Mouse (Mus musculus) frontal cortex, postnatal 25 days (tissue): ENCODE results near the gene Atl1.

Source experiments
- DNase-seq, 2 experiments: peaks; one replicate each; pipeline ENCODE4 v3.0.0; 2022; ENCODE audit warnings: low spot score in 2 of 2

Atl1 gene

GRCm38 (mm10) chr12:69884053-69884452, 8.4 kb upstream of the Atl1 start:
- no peak for DNase-seq

- no peak for DNase-seq
Measured at GRCm38 (mm10) chr12:69885170-69885923, 7.1 kb upstream of the Atl1 start.

DNA sequence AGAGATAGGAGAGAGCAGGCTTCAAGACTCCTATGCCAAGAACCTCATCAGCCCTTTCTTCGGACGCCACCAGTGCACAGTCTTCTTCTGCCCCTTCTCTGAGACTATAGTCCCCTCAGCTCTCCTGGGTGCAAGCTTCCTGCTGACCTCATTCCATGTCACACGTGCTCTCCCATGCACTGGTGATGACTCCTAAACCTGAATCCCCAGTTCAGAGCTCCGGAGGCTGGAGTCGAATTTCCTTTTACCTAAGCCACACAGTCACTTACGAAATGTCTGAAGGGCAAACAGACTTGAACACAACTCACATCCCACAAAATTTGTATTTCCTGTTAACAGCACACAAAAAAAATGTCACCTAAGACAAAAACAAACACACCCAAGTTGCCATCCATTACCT, 4.6 kb upstream of the Atl1 start:
- no peak for DNase-seq

- no peak for DNase-seq
Measured at GRCm38 (mm10) chr12:69888345-69888744, 4.1 kb upstream of the Atl1 start.

- no peak for DNase-seq
Measured at GRCm38 (mm10) chr12:69890051-69890450, 2.4 kb upstream of the Atl1 start.

DNA sequence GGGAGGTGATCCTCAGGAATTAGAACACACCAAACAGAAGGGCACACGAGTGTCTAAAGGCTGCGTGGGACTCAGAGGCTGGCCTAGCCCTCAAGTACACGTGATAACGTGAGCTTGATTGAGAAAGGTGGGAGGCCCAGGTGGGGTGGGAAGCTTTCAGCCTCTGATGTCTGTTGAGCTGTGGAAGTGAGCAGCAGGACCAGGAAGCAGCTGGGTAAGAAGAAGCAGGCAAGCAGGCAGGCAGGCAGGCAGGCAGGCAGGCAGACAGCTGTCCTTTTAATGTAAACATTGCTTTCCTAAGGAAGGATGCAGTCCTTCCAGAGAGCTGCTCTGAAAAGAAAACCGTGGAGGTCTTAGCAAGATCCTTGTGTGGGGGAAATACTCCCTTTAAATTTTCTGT, 1.9 kb upstream of the Atl1 start:
- no peak for DNase-seq

- DNase-seq: no peak
Measured at GRCm38 (mm10) chr12:69891721-69892120, 693 bp upstream of the Atl1 start.

DNA sequence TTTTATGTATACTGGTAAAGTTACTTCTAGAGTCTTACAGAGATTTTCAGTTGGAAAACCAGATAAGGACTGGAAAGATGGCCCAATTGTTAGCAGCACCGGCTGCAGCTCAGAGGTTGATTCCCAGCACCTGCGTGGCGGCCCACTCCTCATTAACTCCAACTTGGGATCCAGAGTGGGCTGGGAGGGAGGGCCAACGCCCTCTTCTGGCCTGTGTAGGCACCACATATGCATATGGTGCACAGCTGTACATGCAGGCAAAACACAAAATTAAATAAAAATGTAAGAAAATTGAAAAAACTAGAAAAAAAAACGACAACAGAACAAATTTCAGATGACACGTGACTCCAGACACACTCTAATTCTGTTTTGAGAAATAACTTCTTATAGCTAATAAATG, 1.5 kb downstream of the Atl1 start:
- DNase-seq: no peak

DNA sequence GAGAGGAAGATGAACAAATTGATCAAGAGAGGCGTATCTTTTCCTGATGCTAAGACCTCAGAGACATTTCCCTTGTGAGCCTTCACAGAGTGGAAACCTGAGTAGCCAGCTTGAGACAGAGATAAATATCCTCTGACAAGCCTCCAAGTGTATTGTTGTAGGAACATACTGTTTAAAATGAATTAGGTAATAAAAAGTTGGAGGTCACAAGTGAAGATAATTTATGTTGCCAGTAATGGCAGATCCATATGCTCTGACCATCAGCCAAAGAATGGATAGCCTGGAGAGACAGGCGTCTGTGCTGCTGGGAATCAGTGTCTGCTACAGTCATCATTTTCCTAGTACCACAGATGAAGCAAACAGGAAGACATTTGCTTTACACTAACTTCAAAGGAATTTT, 2.6 kb downstream of the Atl1 start:
- DNase-seq: no peak

- DNase-seq: no peak
Measured at GRCm38 (mm10) chr12:69898119-69898518, 5.7 kb downstream of the Atl1 start.

GRCm38 (mm10) chr12:69904991-69905390, 12.6 kb downstream of the Atl1 start:
- DNase-seq: no peak

DNA sequence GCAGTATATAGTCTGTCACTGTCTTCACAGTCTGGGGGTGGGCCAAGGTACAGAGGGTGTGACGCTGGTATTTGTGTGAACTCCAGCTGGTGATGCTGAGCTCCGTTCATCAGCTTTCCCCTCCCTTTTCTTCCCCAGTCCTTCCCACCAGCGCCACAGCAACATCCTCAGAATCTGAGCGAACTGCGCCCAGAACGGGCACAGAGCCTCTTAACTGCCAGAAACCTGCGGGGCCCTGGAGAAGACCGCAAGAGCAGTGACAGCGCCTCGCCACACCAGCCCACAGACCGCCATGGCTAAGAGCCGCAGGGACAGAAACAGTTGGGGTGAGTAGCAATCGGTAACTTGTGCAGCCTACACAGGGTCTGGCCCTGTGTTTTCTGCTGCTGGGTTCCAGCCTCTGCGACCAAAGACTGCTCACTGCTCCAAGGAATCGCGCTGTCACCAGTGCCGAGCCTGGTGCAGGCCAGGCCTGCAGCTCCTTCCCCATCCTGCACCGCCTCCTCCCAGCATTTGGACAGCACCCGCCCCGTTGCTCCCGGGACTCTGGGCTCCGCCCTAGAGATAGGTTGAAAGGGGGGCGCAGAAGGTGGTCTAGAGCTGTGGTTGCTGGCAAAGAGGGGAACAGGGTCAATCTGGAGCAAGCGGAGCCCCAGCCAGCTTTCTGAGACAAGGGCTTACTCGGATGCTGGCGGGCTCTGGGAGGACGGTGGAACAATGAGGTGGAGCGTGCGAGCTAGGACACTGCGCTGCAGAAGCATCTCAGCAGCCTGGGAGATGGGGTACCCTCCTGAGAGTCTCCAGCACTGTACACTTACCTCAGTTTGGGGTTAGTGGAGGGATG, 15.5 kb downstream of the Atl1 start:
- DNase-seq: peak; percentile 55 to 66

DNA sequence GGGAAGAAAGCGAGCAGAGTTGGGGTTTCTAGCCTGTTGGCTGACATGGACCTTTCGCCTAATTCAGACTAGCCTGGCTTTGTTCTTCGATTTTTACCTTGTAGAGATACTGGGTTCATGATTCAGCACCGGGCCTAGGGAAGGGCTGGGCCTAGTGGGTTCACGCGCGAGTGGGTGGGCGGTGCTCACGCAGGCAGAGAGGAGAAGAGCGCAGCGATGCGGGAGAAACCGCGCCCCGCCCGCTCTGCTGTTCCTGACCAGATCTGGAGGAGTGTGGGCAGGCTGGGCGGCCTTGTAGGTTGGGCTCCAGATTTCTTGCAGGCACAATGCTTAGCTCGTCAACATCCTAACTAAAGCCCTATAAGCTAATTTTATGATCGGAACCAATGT, 16.1 kb downstream of the Atl1 start:
- DNase-seq: peak; percentile 55 to 79

DNA sequence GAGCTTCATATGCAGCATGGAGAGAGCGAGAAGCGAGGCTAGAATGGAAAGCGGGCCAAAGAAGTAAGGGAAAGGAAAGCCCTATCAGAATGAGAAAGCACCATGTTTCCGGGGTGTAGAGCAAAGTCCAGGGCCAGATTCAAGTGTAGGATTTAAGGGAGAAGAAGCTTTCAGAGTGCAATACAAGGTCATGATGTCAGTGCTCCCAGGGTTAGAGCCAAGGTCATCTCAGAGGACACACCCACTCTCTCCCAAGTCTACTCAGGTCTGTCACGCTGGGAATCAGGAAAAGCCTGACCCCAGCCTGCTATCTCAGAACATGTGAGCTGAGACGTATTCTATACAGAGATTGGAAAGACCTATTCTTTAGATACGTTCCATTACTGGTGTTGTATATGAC, 19.5 kb downstream of the Atl1 start:
- DNase-seq: no peak

- no peak for DNase-seq
Measured at GRCm38 (mm10) chr12:69912737-69913136, 20.3 kb downstream of the Atl1 start.

GRCm38 (mm10) chr12:69917870-69918269, 25.5 kb downstream of the Atl1 start:
- no peak for DNase-seq

- no peak for DNase-seq
Measured at GRCm38 (mm10) chr12:69922099-69922498, 29.7 kb downstream of the Atl1 start.

DNA sequence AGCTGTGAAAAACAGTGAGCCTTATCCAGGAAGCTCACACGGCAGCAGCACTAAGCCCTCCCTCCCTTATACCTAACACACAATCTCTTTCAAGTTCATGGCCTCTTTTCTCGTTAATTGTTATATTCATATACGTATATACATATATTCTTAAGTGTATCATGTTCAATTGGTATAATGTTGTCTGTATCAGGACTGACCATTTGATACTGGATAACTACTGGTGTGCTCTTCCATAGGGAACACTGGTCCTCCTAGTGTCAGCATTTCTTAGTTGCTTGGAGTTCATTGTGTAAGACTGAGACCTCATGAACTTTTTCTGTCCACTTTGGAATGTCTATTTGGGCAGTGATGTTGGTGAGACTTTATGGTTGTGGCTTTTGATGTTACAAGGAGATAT, 30.7 kb downstream of the Atl1 start:
- no peak for DNase-seq

DNA sequence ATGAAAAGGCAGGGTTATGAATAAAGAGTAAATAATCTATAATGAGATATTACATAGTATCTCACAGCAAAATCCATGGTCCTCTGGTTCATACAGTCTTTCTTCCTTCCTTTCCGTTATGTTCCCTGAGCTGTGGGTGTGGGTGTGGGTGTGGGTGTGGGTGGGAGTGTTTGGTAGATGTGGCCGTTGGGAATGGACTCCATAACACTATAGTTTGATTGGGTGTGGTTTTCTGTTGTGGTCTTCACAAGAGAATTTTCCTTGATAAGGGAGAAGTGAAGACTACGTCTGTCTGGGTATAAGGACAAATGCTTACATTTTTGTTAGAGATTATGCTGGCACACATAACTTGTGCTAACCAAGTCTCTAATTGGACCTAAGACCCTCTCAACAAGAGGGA, 31.2 kb downstream of the Atl1 start:
- DNase-seq: no peak

DNA sequence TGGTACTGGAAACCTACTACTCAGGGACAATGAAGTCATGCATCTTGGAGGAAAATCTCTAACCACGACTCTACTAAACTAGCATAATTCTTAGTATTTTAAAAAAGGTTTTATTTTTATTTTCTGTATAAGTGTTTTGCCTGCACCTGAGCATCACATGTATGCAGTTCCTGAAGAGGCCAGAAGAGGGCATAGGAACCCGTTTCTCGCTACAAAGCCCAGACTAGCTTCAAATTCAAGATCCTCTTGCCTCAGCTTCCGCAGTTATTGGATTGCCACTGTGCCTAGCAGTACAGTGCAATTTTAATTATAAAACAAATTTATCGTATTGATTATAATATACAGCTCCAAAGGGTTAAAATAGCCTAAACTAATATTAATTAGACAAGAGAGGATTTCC, 31.6 kb downstream of the Atl1 start:
- DNase-seq: no peak

DNA sequence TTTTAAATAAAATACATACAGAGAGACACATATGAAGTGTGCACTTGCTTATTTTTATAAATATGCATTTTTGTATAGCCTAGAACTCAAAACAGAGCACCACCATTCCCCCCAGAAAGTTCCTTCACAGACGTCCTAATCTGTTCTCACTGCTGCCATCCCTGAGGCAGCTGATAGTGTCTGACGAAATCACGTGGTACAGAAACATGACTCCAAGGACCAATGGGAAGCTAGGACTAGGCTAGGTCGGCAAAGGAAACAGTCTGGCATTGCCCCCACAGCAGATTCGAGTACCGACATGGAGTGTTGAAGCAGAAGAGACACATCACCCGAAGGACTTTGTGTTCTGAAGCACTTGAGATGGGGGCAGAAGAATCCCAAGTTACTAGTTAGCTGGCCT, 34.3 kb downstream of the Atl1 start:
- no peak for DNase-seq

DNA sequence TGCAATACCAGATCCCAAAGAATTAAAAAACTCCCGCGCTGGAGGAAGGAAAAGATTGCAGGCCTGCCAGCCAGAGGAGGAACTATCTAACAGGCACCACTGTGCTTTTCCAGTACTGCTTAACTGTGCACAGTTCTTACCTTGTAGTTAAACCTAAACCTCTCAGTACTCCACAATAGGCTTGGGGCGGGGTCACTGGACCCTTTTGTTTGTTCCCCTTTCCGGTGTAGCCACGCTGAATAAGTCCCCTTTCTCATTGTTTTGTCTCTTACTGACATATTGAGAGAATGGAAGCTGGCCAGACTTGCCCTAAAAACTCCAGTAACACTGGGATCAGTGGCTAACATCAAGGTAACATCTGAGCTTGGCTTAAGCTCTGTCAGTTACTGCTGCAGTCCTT, 45.3 kb downstream of the Atl1 start:
- no peak for DNase-seq

DNA sequence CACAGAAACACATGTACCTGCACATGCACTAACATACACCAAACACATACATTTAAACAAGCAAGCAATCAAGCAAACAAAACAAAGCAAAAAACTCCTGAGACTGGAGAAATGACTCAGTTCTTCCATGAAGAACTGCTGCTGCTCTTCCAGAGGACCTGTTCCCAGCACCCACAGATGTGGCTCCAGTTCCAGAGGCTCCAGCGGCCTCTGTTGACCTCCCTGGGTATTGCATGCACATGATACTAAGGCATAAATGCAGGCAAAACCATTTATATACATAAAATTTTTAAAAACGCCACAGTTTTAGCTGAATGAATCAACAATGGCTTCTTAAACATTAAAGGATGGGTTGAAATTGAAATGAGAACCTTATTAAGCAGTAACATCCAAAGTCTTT, 46.9 kb downstream of the Atl1 start:
- DNase-seq: no peak
